In the genomic region with DNA sequence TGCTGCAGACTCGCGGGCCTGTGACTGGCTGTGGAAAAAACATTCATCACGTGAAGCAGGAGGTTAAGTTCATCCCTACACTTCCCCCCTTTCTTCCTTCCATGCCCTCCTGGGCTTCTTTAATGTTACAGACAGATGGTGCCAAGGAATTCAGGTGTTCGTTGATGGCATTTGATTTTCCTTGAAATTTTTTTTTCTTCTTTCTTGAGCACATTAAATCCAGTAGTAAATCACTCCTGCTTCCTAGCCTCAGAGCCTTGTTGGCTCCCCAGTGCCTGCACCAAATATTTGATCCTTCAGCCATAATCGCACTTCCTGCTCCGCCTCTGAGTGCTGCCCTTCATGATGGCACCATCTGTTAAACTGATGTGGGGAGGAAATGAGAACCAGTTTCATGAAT, we compare ENCODE assay signal across 27 mouse cellular contexts.
DNase-seq lines count a peak whose midpoint lies in the region; ATAC-seq lines count a peak whose summit lies in the region.
"Had no signal": no experiment of that assay in that cellular context is flagged by ENCODE, and none has a peak within 500 bp of the region (broad histone marks: within the 10 kb centered on the region; RNA-seq: fewer than 3 reads in every experiment).

No protein-coding gene starts in this region.

- H3K4me2 ChIP-seq in hindbrain, embryonic 14.5 days (replicated peaks) = no peak overlapping the region
- no peak overlapping the region for H3K4me2 ChIP-seq in limb, embryonic 12.5 days
- no peak overlapping the region for H3K4me2 ChIP-seq in forebrain, embryonic 14.5 days (ENCODE audit: low read length)
- H3K4me2 ChIP-seq: forebrain, embryonic 13.5 days; heart, embryonic 13.5 days had no signal

- no peaks in the 10 kb centered on the region for H3K9me3 ChIP-seq in hindbrain, embryonic 10.5 days
- no peaks in the 10 kb centered on the region for H3K9me3 ChIP-seq in hindbrain, embryonic 14.5 days (ENCODE audit: control insufficient read depth, low read length)
- no peaks in the 10 kb centered on the region for H3K9me3 ChIP-seq in limb, embryonic 12.5 days
- H3K9me3 ChIP-seq in forebrain, embryonic 14.5 days (replicated peaks; ENCODE audit: control insufficient read depth, low read length) = no peaks in the 10 kb centered on the region
- H3K9me3 ChIP-seq: forebrain, embryonic 10.5 days; forebrain, embryonic 13.5 days; heart, embryonic 10.5 days; heart, embryonic 13.5 days had no signal

- peak; percentile 19 for DNase-seq in embryo, embryonic 10.5 days (ENCODE audit: low spot score)
- no peak for DNase-seq in embryo, embryonic 9.5 days (ENCODE audit: extremely low spot score)
- no peak for DNase-seq in hindbrain, embryonic 10.5 days (ENCODE audit: low spot score)
- DNase-seq in hindbrain, embryonic 14.5 days (ENCODE audit: low spot score) = no peak
- peak; percentile 75 for DNase-seq in forelimb bud, embryonic 11.5 days (ENCODE audit: low read depth, low spot score)
- DNase-seq in cerebellum, adult 9-10 months = no peak
- DNase-seq in forebrain, embryonic 14.5 days (ENCODE audit: low spot score) = no peak
- DNase-seq: adrenal gland, adult 8-10 months; adrenal gland, postnatal 25 days; cerebellum, adult 11-12 months; cerebellum, adult 8-10 months; cerebellum, postnatal 14 days; gastrocnemius, postnatal 10 days; gastrocnemius, postnatal 36 days; heart, adult 2 months; heart, postnatal 14 days; heart, postnatal 4 days; kidney, adult 18-20 months had no signal

- ATAC-seq in hindbrain, embryonic 14.5 days (ENCODE audit: low FRiP score) = no peak
- ATAC-seq in limb, embryonic 12.5 days (ENCODE audit: insufficient number of reproducible peaks, insufficient read depth, low FRiP score, low TSS enrichment, low read depth) = no peak
- no peak for ATAC-seq in forebrain, embryonic 14.5 days
- ATAC-seq: activated CD4-positive, CD25-positive, alpha-beta regulatory T cell, adult 4 months; forebrain, embryonic 13.5 days; hindbrain, embryonic 16.5 days; inflammation-experienced regulatory T-cells, adult 6 months; intestine, embryonic 16.5 days had no signal

- H3K9ac ChIP-seq in hindbrain, embryonic 14.5 days = no peak overlapping the region
- H3K9ac ChIP-seq in limb, embryonic 12.5 days (replicated peaks) = no peak overlapping the region
- no peak overlapping the region for H3K9ac ChIP-seq in forebrain, embryonic 14.5 days (ENCODE audit: low read length)
- H3K9ac ChIP-seq: forebrain, embryonic 13.5 days; heart, embryonic 13.5 days had no signal

- H3K27ac ChIP-seq in hindbrain, embryonic 10.5 days = peak overlapping the region; percentile 31; the same call in 1 of the 2 replicates
- H3K27ac ChIP-seq in hindbrain, embryonic 14.5 days = no peak overlapping the region
- H3K27ac ChIP-seq in limb, embryonic 12.5 days = peak overlapping the region; percentile 1; the same call in 1 of the 2 replicates
- H3K27ac ChIP-seq in forebrain, embryonic 14.5 days (ENCODE audit: low read depth, low read length) = no peak overlapping the region
- H3K27ac ChIP-seq: forebrain, embryonic 10.5 days; forebrain, embryonic 13.5 days; heart, adult 2 months; heart, embryonic 10.5 days; heart, embryonic 13.5 days had no signal

- H3K36me3 ChIP-seq in hindbrain, embryonic 10.5 days = no peaks in the 10 kb centered on the region
- no peaks in the 10 kb centered on the region for H3K36me3 ChIP-seq in hindbrain, embryonic 14.5 days (replicated peaks; ENCODE audit: control insufficient read depth, insufficient read depth)
- no peaks in the 10 kb centered on the region for H3K36me3 ChIP-seq in limb, embryonic 12.5 days
- H3K36me3 ChIP-seq in forebrain, embryonic 14.5 days (ENCODE audit: control insufficient read depth, insufficient read depth, low read length) = no peaks in the 10 kb centered on the region
- H3K36me3 ChIP-seq: forebrain, embryonic 10.5 days; heart, embryonic 10.5 days; heart, embryonic 13.5 days had no signal

- H3K4me1 ChIP-seq in hindbrain, embryonic 10.5 days (replicated peaks) = 0 out of 2 replicates have a peak, but pooled peaks cover 5% of the 10 kb centered on the region
- no peaks in the 10 kb centered on the region for H3K4me1 ChIP-seq in hindbrain, embryonic 14.5 days (replicated peaks; ENCODE audit: control insufficient read depth, insufficient read depth, low read length)
- H3K4me1 ChIP-seq in limb, embryonic 12.5 days (replicated peaks) = peaks cover 21% of the 10 kb centered on the region
- H3K4me1 ChIP-seq in forebrain, embryonic 14.5 days (ENCODE audit: control insufficient read depth, insufficient read depth, low read length) = no peaks in the 10 kb centered on the region
- H3K4me1 ChIP-seq: forebrain, embryonic 10.5 days; forebrain, embryonic 13.5 days; heart, embryonic 10.5 days; heart, embryonic 13.5 days had no signal

- WGBS in hindbrain, embryonic 10.5 days = 75% methylated on average over 6 of the region's 6 CpGs
- WGBS in hindbrain, embryonic 14.5 days = 57% methylated on average over 6 of the region's 6 CpGs
- WGBS in limb, embryonic 12.5 days = 21% methylated on average over 6 of the region's 6 CpGs
- 82% methylated on average over 6 of the region's 6 CpGs for WGBS in forebrain, embryonic 14.5 days

- H3K4me3 ChIP-seq in hindbrain, embryonic 10.5 days = no peak overlapping the region
- no peak overlapping the region for H3K4me3 ChIP-seq in hindbrain, embryonic 14.5 days (replicated peaks; ENCODE audit: low read length)
- H3K4me3 ChIP-seq in limb, embryonic 12.5 days (replicated peaks) = no peak overlapping the region
- no peak overlapping the region for H3K4me3 ChIP-seq in forebrain, embryonic 14.5 days (ENCODE audit: low read depth, low read length)
- H3K4me3 ChIP-seq: forebrain, embryonic 10.5 days; forebrain, embryonic 13.5 days; heart, adult 2 months; heart, embryonic 10.5 days; heart, embryonic 13.5 days had no signal

- no peaks in the 10 kb centered on the region for H3K27me3 ChIP-seq in hindbrain, embryonic 10.5 days (ENCODE audit: insufficient read depth, poor library complexity, severe bottlenecking)
- no peaks in the 10 kb centered on the region for H3K27me3 ChIP-seq in hindbrain, embryonic 14.5 days (ENCODE audit: control insufficient read depth, insufficient read depth, low read length)
- no peaks in the 10 kb centered on the region for H3K27me3 ChIP-seq in limb, embryonic 12.5 days
- no peaks in the 10 kb centered on the region for H3K27me3 ChIP-seq in forebrain, embryonic 14.5 days (replicated peaks; ENCODE audit: control insufficient read depth, insufficient read depth, low read length)
- H3K27me3 ChIP-seq: forebrain, embryonic 13.5 days; heart, embryonic 13.5 days had no signal

Comparison
In these comparisons a context has a peak if more than half of its experiments do, and no peak if none do; other contexts are left out.
1. DNase-seq: peak in embryo, embryonic 10.5 days (single experiment) and forelimb bud, embryonic 11.5 days (single experiment); none in embryo, embryonic 9.5 days (single experiment), hindbrain, embryonic 10.5 days (single experiment), hindbrain, embryonic 14.5 days (single experiment), cerebellum, adult 9-10 months (single experiment) and forebrain, embryonic 14.5 days (single experiment).
2. H3K27ac ChIP-seq: peak in hindbrain, embryonic 10.5 days (single experiment) and limb, embryonic 12.5 days (single experiment); none in hindbrain, embryonic 14.5 days (single experiment) and forebrain, embryonic 14.5 days (single experiment).